Mouse (Mus musculus) hindlimb bud, embryonic 11.5 days (tissue): ENCODE measurements around the gene Atg101.

Experiments
- DNase-seq: peaks from one replicate; pipeline ENCODE4 v3.0.0-alpha.2; 2012; ENCODE audit warnings: low read depth, low spot score; ENCODE audit errors: extremely low spot score

Atg101 gene

GRCm38 (mm10) chr15:101283911-101284750 is at the start of gene Atg101:
Gene Atg101, plus strand, starts transcription at chr15:101284272.
- peak; percentile 88 for DNase-seq

GRCm38 (mm10) chr15:101234611-101235341 is 49.3 kb upstream of the Atg101 start:
- no peak for DNase-seq

- no peak for DNase-seq
Observed at GRCm38 (mm10) chr15:101235342-101235698, 48.8 kb upstream of the Atg101 start.

- no peak for DNase-seq
Observed at GRCm38 (mm10) chr15:101235728-101236327, 48.2 kb upstream of the Atg101 start.

- no peak for DNase-seq
Observed at GRCm38 (mm10) chr15:101236878-101237277, 47.2 kb upstream of the Atg101 start.

GRCm38 (mm10) chr15:101238885-101239511 is 45.1 kb upstream of the Atg101 start:
- no peak for DNase-seq

GRCm38 (mm10) chr15:101239821-101240220 is 44.3 kb upstream of the Atg101 start:
- no peak for DNase-seq

- DNase-seq = no peak
Observed at GRCm38 (mm10) chr15:101240799-101241204, 43.3 kb upstream of the Atg101 start.

GRCm38 (mm10) chr15:101241236-101241635 is 42.8 kb upstream of the Atg101 start:
- no peak for DNase-seq

- DNase-seq = no peak
Observed at GRCm38 (mm10) chr15:101241853-101242252, 42.2 kb upstream of the Atg101 start.

GRCm38 (mm10) chr15:101242645-101243044 is 41.4 kb upstream of the Atg101 start:
- DNase-seq = no peak

- no peak for DNase-seq
Observed at GRCm38 (mm10) chr15:101244012-101244411, 40.1 kb upstream of the Atg101 start.

GRCm38 (mm10) chr15:101246231-101247154 is 37.6 kb upstream of the Atg101 start:
- DNase-seq = peak; percentile 94

- no peak for DNase-seq
Observed at GRCm38 (mm10) chr15:101247155-101247498, 36.9 kb upstream of the Atg101 start.

GRCm38 (mm10) chr15:101248029-101248710 is 35.9 kb upstream of the Atg101 start:
- DNase-seq = no peak

- no peak for DNase-seq
Observed at GRCm38 (mm10) chr15:101250220-101250800, 33.8 kb upstream of the Atg101 start.

GRCm38 (mm10) chr15:101251930-101252329 is 32.1 kb upstream of the Atg101 start:
- no peak for DNase-seq

GRCm38 (mm10) chr15:101252614-101253013 is 31.5 kb upstream of the Atg101 start:
- DNase-seq = no peak

- DNase-seq = no peak
Observed at GRCm38 (mm10) chr15:101253563-101253885, 30.5 kb upstream of the Atg101 start.
